Mouse (Mus musculus): ENCODE measurements at regions not wholly inside any gene's neighbourhood (a gene's known extent, or its start where the extent isn't known, plus 50 kb on each side); places are given as distances from the start of the nearest gene placed in this dataset.

DNA sequence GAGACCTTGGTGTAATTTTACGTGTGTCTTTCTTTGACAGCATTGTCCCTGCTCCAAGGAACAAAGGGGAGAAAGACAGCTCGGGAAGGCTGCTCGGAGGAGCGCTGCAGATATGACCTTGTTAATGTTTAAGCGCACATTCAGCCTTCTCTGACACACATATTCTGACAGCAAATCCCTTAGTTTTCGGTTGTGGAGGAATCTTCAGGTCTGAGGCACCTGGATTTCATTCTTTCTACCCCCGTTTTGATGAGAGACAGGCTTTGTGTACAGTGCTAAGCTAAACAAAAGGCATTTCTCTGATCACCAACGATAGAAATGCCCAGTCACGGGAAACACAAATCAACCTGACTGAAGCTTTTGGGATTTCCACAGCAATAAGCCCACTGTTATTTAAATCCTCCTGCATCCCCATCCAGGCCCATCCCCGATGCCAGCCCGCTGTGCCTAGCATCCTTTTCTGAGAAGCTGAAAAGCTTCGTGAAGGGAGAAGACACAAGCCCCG lies 181.1 kb upstream of the Nrsn1 start:
- 13% methylated on average over 13 of the region's 13 CpGs for WGBS
- H3K9ac ChIP-seq (replicated peaks), result 0 out of 2 replicates have a peak overlapping the region, but pooled peaks have one; percentile 3
- H3K27ac ChIP-seq (replicated peaks), result peak overlapping the region; percentile 60
- no peaks in the 10 kb centered on the region for H3K27me3 ChIP-seq (replicated peaks)
- H3K4me3 ChIP-seq (replicated peaks), result no peak overlapping the region
- peak; percentile 66; the same call in 1 of the 2 replicates for ATAC-seq (ENCODE audit: low FRiP score)
- H3K4me2 ChIP-seq, result peak overlapping the region; percentile 32
- H3K9me3 ChIP-seq (replicated peaks), result no peaks in the 10 kb centered on the region
- H3K4me1 ChIP-seq, result peaks cover 11% of the 10 kb centered on the region
- H3K36me3 ChIP-seq, result no peaks in the 10 kb centered on the region

- Histone ChIP-seq H3K9me3 (replicated peaks) (no peaks in the 10 kb centered on the region), H3K4me2 (no peak overlapping the region), H3K4me3 (replicated peaks) (no peak overlapping the region), H3K36me3 (no peaks in the 10 kb centered on the region), H3K27me3 (replicated peaks) (no peaks in the 10 kb centered on the region), H3K4me1 (peaks cover 5% of the 10 kb centered on the region; the same call in 1 of the 2 replicates), H3K9ac (replicated peaks) (no peak overlapping the region), H3K27ac (replicated peaks) (peak overlapping the region; percentile 52; the same call in 1 of the 2 replicates)
- WGBS, result 47% methylated on average over 6 of the region's 6 CpGs
- peak; percentile 63 for ATAC-seq (ENCODE audit: low FRiP score)
Measured at GRCm38 (mm10) chr13:25429701-25430418, 159.6 kb upstream of the Nrsn1 start.

DNA sequence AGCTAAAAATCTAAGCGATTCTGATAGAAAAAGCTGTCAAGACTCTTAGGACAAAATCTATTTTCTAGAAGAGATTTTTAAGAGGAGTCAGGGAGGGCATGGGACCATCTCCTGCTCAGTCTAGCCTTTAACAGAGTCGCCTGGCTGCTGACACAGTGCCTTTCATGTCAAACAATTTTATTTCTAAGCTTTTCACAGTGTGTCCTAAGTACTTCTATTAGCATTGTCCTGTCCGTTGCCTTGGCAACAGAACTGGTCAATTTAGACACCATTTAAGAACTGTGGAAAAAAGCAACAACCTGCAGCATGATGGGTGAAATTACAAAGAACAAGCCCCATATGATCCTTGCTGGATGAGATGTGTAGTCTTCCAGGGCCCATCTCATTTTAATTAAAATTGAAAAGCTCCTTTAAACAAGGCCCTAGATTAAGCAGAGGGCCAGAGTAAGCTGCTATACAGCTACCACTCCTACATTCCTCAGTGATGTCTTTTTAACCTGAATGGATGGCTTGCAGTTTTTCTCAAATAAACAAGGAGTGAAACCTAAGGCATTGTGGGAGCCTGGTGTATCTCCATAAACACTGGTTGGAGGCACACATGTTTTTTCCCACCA lies 133.0 kb upstream of the Nrsn1 start:
- peaks cover 28% of the 10 kb centered on the region for H3K4me1 ChIP-seq
- H3K9me3 ChIP-seq (replicated peaks), result no peaks in the 10 kb centered on the region
- H3K27ac ChIP-seq (replicated peaks), result peak overlapping the region; percentile 34; the same call in 1 of the 2 replicates
- H3K4me3 ChIP-seq (replicated peaks), result no peak overlapping the region
- H3K27me3 ChIP-seq (replicated peaks), result no peaks in the 10 kb centered on the region
- no peak overlapping the region for H3K9ac ChIP-seq (replicated peaks)
- peak; percentile 64 for ATAC-seq (ENCODE audit: low FRiP score)
- 17% methylated on average over 3 of the region's 3 CpGs for WGBS
- no peaks in the 10 kb centered on the region for H3K36me3 ChIP-seq
- no peak overlapping the region for H3K4me2 ChIP-seq

DNA sequence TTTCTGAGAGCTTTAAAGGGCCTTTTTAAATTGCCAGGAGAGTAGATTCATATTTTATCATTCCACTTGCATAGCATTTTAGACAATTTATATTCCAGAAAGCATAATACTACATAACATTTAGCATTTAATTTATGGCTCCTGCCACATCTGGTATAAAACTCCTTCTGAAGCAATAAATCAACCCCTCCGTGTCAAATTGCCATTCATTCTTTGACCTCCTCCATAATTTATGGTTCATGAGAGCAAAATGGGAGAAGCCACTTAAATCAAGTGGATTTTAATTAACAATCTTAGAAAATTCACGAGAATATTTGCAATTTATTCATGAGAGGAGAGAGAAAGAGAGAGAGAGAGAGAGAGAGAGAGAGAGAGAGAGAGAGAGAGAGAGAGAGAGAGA lies 132.4 kb upstream of the Nrsn1 start:
- H3K4me3 ChIP-seq (replicated peaks), result no peak overlapping the region
- WGBS, result 12% methylated on average over 2 of the region's 2 CpGs
- peak overlapping the region; percentile 45; the same call in 1 of the 2 replicates for H3K27ac ChIP-seq (replicated peaks)
- ATAC-seq (ENCODE audit: low FRiP score), result no peak
- H3K9me3 ChIP-seq (replicated peaks), result no peaks in the 10 kb centered on the region
- no peaks in the 10 kb centered on the region for H3K36me3 ChIP-seq
- no peak overlapping the region for H3K9ac ChIP-seq (replicated peaks)
- H3K27me3 ChIP-seq (replicated peaks), result no peaks in the 10 kb centered on the region
- H3K4me1 ChIP-seq, result peaks cover 28% of the 10 kb centered on the region
- H3K4me2 ChIP-seq, result no peak overlapping the region

DNA sequence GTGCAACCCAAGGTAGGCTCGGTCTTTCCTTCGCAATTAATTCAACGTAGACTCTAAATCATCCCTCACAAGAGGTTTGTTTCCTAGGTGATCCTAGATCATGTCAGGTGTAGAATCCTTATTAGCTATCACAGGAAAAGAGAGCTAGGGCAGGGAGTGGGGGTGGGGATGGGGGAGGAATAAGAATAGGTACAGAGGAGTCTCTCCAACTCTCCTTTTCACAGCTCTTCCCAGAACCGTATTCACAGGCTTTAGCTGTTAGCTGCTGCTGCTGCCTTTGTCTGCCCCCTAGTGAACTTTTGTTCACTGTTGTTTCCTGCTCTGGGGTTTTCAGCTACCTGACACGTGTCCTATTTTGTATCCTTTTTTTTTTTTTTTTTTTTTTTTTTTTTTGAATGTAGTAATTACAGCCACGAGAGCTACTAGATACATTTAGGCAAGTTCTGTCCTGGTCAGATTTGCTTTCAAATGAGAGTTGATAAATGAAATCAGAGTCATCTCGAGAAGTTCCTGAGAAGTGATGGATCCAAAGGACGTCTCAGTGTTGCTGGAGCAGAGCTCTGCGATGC lies 131.7 kb upstream of the Nrsn1 start:
- no peaks in the 10 kb centered on the region for H3K9me3 ChIP-seq (replicated peaks)
- H3K4me3 ChIP-seq (replicated peaks), result no peak overlapping the region
- peaks cover 28% of the 10 kb centered on the region for H3K4me1 ChIP-seq
- H3K9ac ChIP-seq (replicated peaks), result no peak overlapping the region
- peak; percentile 68 for ATAC-seq (ENCODE audit: low FRiP score)
- H3K27me3 ChIP-seq (replicated peaks), result no peaks in the 10 kb centered on the region
- no peak overlapping the region for H3K4me2 ChIP-seq
- H3K36me3 ChIP-seq, result no peaks in the 10 kb centered on the region
- H3K27ac ChIP-seq (replicated peaks), result peak overlapping the region; percentile 45; the same call in 1 of the 2 replicates
- WGBS, result 25% methylated on average over 9 of the region's 9 CpGs

GRCm38 (mm10) chr13:25392770-25393290 lies 122.5 kb upstream of the Nrsn1 start:
- Histone ChIP-seq H3K27me3 (replicated peaks) (no peaks in the 10 kb centered on the region), H3K27ac (replicated peaks) (no peak overlapping the region), H3K4me2 (no peak overlapping the region), H3K9me3 (replicated peaks) (no peaks in the 10 kb centered on the region), H3K4me3 (replicated peaks) (no peak overlapping the region), H3K9ac (replicated peaks) (no peak overlapping the region), H3K4me1 (no peaks in the 10 kb centered on the region), H3K36me3 (no peaks in the 10 kb centered on the region)
- WGBS, result 24% methylated on average over 5 of the region's 5 CpGs
- ATAC-seq (ENCODE audit: low FRiP score), result no peak

- H3K4me1 ChIP-seq, result no peaks in the 10 kb centered on the region
- H3K27ac ChIP-seq (replicated peaks), result 0 out of 2 replicates have a peak overlapping the region, but pooled peaks have one; percentile 13
- WGBS, result 65% methylated on average over 4 of the region's 4 CpGs
- no peak overlapping the region for H3K9ac ChIP-seq (replicated peaks)
- no peak overlapping the region; the same call in 1 of the 2 replicates for H3K4me2 ChIP-seq
- H3K4me3 ChIP-seq (replicated peaks), result no peak overlapping the region
- no peaks in the 10 kb centered on the region for H3K27me3 ChIP-seq (replicated peaks)
- no peak for ATAC-seq (ENCODE audit: low FRiP score)
- H3K9me3 ChIP-seq (replicated peaks), result no peaks in the 10 kb centered on the region
- no peaks in the 10 kb centered on the region for H3K36me3 ChIP-seq
Measured at GRCm38 (mm10) chr13:25362627-25362967, 92.3 kb upstream of the Nrsn1 start.

- H3K4me3 ChIP-seq (replicated peaks), result no peak overlapping the region
- 0 out of 2 replicates have a peak overlapping the region, but pooled peaks have one; percentile 13 for H3K27ac ChIP-seq (replicated peaks)
- no peak for ATAC-seq (ENCODE audit: low FRiP score)
- H3K4me1 ChIP-seq, result no peaks in the 10 kb centered on the region
- H3K9me3 ChIP-seq (replicated peaks), result no peaks in the 10 kb centered on the region
- WGBS, result 46% methylated on average over 7 of the region's 7 CpGs
- no peaks in the 10 kb centered on the region for H3K36me3 ChIP-seq
- no peak overlapping the region; the same call in 1 of the 2 replicates for H3K4me2 ChIP-seq
- no peak overlapping the region for H3K9ac ChIP-seq (replicated peaks)
- H3K27me3 ChIP-seq (replicated peaks), result no peaks in the 10 kb centered on the region
Measured at GRCm38 (mm10) chr13:25361850-25362626, 91.7 kb upstream of the Nrsn1 start.

DNA sequence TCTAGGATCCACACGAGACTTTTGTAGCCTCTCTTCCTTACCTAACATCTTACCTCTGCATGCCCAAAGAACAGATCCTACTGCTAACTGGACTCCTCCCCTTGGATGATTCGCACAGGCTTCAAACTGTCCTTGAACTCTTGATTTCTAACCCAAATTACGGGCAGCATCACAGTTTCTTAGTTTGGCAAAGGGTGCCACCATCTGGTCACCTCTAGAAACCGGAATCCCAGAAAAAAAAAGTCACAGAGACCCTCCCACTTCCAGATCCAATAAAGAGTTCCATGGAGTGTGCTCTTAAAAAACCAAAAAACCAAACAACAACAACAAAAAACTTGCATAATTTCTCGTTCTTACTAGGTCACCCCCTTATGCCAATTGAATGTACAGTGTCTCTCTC lies 77.3 kb upstream of the Nrsn1 start:
- no peak overlapping the region for H3K9ac ChIP-seq (replicated peaks)
- H3K36me3 ChIP-seq, result no peaks in the 10 kb centered on the region
- H3K4me2 ChIP-seq, result no peak overlapping the region
- H3K4me1 ChIP-seq, result 0 out of 2 replicates have a peak, but pooled peaks cover 3% of the 10 kb centered on the region
- WGBS, result 60% methylated on average over 5 of the region's 5 CpGs
- H3K27ac ChIP-seq (replicated peaks), result no peak overlapping the region
- no peaks in the 10 kb centered on the region for H3K9me3 ChIP-seq (replicated peaks)
- no peak for ATAC-seq (ENCODE audit: low FRiP score)
- H3K4me3 ChIP-seq (replicated peaks), result no peak overlapping the region
- H3K27me3 ChIP-seq (replicated peaks), result no peaks in the 10 kb centered on the region

- Histone ChIP-seq H3K4me1 (0 out of 2 replicates have a peak, but pooled peaks cover 3% of the 10 kb centered on the region), H3K4me2 (no peak overlapping the region), H3K9me3 (replicated peaks) (no peaks in the 10 kb centered on the region), H3K4me3 (replicated peaks) (no peak overlapping the region), H3K27me3 (replicated peaks) (no peaks in the 10 kb centered on the region), H3K27ac (replicated peaks) (no peak overlapping the region), H3K36me3 (no peaks in the 10 kb centered on the region), H3K9ac (replicated peaks) (no peak overlapping the region)
- 53% methylated on average over 6 of the region's 6 CpGs for WGBS
- peak; percentile 53; the same call in 1 of the 2 replicates for ATAC-seq (ENCODE audit: low FRiP score)
Measured at GRCm38 (mm10) chr13:25343309-25343708, 73.0 kb upstream of the Nrsn1 start.

- no peak overlapping the region for H3K9ac ChIP-seq (replicated peaks)
- H3K4me1 ChIP-seq, result 0 out of 2 replicates have a peak, but pooled peaks cover 3% of the 10 kb centered on the region
- no peaks in the 10 kb centered on the region for H3K9me3 ChIP-seq (replicated peaks)
- no peaks in the 10 kb centered on the region for H3K27me3 ChIP-seq (replicated peaks)
- H3K4me3 ChIP-seq (replicated peaks), result no peak overlapping the region
- WGBS, result 97% methylated on average over 1 of the region's 1 CpGs
- no peak for ATAC-seq (ENCODE audit: low FRiP score)
- H3K36me3 ChIP-seq, result no peaks in the 10 kb centered on the region
- no peak overlapping the region for H3K4me2 ChIP-seq
- H3K27ac ChIP-seq (replicated peaks), result no peak overlapping the region
Measured at GRCm38 (mm10) chr13:25341826-25342225, 71.5 kb upstream of the Nrsn1 start.

All from neural tube, embryonic 15.5 days (tissue).